Mouse (Mus musculus) left cerebral cortex, adult 2 months (tissue): Measurements from ENCODE around the gene Ppfia3. TPM values are rescaled to one million over a fixed set of nuclear protein-coding genes. Genes with fewer than 3 reads are reported as not detected.
A peak's percentile ranks its signal among the peaks of the same experiment; 100 is the strongest.
"Not testable (repeated sequence)": the region's sequence is repeated elsewhere in the genome, so short reads cannot be mapped to it uniquely, and the experiment has no call there.

Experiments used
- DNase-seq, 2 experiments: peaks; one replicate each; pipeline ENCODE4 v3.0.0; 2021 to 2022; ENCODE audit warnings: low spot score in 2 of 2, mixed read lengths in 1 of 2; ENCODE audit errors: extremely low spot score in 1 of 2
- H3K27ac ChIP-seq: fragments of 200-600 bp; 2 replicates; pipeline ENCODE4 v1.8.1; 2022
- H3K4me3 ChIP-seq: fragments of 200-600 bp; 2 replicates; pipeline ENCODE4 v1.8.1; 2022
- CTCF ChIP-seq: fragments of 200-600 bp; IDR thresholded peaks from 2 replicates; pipeline ENCODE4 v1.8.1; 2022; ENCODE audit warnings: antibody characterized with exemption, mild to moderate bottlenecking, moderate library complexity
- intact Hi-C: fragments of 180-260 bp; cut with DNase I; formaldehyde crosslinking; loops from one replicate; pipeline ENCODE4 v1.15.1; 2025
- total RNA-seq, 2 experiments: library from RNA; stranded (reverse); gene quantifications; 2 replicates each; pipeline ENCODE4 v1.2.3; 2021

Gene Ppfia3
- total RNA-seq, 2 experiments from 2014 or later = 156 to 159 TPM

DNA sequence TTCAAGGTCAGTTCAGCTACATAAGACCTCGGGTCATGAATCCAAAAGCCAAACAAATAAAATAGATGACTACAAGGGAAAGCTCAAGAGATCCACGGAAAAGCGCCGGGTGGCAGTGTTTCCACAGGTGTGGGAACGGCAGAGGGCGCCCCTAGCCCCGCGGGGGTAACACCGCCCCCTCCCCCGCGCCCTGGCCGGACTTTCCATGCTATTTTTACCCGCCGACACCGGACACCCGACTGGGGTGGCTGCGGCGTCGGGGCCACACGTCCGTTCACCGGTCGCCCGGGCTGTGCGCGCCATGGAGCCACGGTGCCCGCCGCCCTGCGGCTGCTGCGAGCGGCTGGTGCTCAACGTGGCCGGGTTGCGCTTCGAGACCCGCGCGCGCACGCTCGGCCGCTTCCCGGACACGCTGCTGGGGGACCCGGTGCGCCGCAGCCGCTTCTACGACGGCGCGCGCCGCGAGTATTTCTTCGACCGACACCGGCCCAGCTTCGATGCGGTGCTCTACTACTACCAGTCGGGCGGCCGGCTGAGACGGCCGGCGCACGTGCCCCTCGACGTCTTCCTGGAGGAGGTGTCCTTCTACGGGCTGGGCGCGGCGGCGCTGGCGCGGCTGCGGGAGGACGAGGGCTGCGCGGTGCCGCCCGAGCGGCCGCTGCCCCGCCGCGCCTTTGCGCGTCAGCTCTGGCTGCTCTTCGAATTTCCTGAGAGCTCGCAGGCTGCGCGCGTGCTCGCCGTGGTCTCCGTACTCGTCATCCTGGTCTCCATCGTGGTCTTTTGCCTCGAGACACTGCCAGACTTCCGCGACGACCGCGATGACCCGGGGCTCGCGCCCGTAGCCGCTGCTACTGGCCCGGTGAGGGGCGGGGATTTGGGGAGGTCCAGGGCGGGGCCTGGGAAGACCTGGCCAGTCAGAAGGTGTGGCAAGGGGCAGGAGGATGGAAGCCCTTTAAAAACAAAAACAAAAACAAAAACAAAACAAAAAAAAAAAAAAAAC, 39.6 kb upstream of the Ppfia3 start:
- DNase-seq = no peak
- peak; percentile 12 for TF ChIP-seq CTCF
- intact Hi-C loops = no loop called here
- H3K27ac ChIP-seq = no peak overlapping the region
- H3K4me3 ChIP-seq = no peak overlapping the region

DNA sequence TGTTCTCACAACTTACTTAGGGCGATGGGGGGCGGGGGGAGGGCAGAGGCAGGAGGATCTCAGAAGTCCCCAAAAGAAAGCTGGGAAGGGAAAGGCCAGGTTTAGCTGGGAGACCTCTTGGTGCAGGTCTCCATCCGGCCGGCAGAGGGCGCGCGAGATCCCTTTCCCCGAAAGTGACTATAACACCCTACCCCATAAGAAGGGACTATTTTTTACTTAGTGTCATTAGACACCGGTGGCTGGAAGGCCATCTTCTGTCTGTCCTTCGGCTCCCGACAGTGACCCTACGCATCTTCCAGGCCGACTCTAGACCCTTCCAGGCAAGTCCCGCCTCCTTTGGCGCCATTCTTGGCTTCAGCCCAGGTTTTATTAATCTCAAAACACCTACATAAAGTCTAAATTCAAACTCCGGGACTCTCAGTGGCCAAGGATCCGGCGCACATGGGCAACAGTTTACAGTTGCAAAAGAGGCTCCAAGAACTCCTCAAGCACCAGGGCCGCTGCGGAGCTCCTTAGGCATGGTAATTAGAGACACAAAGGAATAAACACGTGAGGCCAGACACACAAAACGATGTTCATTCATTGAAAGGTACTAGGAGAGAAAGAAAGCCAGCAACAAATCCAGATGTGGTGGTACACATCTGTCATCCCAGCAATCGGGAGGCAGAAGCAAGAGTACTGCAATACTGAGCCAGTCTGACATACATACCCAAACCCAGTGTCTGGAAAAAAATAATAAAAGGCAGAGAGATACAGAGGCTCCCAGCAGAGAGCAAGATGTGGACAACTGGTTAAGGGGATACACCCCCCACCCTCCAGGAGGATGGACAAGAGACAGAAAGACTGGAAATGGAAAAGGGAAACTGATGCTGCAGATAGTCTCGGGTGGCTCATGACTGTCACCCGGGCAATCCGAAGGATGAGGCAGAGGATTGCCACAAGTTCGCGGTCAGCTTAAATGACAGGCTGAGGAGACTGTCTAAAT, 38.6 kb upstream of the Ppfia3 start, which contains the start of gene Kcna7:
TSS of gene Kcna7 (plus strand) at position 563 of the 985 bp plus-strand sequence.
- Histone ChIP-seq H3K27ac (no peak within 1 kb of the TSS), H3K4me3 (peak within 1 kb of the TSS; percentile 20; the same call in 1 of the 2 replicates)
- peak; percentile 89 for TF ChIP-seq CTCF
- intact Hi-C loops = no loop called here
- peak; percentile 54 to 76 for DNase-seq

DNA sequence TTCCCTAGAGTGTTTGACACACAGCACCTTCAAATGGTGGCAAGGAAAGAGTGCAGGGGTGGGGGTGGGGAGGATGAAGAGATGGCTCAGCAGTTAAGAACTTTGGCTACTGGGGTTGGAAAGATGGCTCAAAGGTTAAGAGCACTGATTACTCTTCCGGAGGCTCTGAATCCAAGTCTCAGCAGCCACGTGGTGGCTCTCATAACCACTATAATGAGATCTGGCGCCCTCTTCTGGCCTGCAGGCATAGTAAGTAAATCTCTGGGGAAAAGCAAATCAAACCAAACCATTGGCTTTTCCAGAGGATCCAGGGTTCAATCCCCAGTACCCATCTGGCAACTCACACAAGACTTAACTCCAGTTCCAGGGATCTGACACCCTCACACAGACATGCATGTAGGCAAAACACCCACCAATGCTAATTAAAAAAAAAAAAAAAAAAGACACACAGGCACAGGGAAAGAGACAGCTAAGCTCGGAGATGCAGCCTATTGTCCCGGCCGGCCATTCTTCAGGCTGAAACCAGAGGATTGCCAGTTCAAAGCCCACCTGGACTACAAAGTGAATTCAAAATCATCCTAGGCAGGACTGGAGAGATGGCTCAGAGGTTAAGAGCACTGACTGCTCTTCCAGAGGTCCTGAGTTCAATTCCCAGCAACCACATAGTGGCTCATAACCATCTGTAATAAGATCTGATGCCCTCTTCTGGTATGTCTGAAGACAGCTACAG, 36.9 kb upstream of the Ppfia3 start:
- Histone ChIP-seq H3K4me3 (no peak overlapping the region), H3K27ac (no peak overlapping the region)
- peak; percentile 62 for TF ChIP-seq CTCF
- intact Hi-C loops = no loop called here
- DNase-seq = peak in 1 of 2 experiments; percentile 39

DNA sequence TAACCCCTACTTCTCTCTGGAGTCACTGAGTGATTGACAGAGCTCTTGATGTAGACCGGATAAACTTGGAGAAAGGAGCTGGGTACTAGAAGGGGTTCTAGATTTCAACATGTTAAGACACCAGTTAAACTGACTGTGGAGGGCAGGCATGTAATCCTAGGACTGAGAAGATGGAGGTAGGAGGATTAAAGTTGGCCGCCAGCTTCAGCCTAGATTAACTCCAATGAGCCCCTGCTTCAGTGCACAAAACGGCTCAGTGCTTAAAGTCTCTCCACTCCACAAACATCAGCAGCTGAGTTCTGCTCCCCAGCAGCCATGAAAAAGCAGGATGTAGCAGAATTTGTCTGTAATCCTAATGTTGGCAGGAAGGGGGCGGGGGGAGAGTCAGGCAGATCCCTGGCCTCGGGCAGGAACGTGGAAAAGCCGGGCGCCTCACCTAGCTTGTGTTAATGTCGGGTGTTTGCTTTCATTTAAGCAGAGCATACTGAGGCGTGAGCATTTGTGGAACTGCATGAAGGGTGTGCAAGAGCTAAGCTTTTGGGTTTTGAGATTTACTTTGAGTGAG, 34.8 kb upstream of the Ppfia3 start:
- no peak for TF ChIP-seq CTCF
- no peak for DNase-seq
- Histone ChIP-seq H3K4me3 (no peak overlapping the region), H3K27ac (no peak overlapping the region)
- intact Hi-C loops = no loop called here

DNA sequence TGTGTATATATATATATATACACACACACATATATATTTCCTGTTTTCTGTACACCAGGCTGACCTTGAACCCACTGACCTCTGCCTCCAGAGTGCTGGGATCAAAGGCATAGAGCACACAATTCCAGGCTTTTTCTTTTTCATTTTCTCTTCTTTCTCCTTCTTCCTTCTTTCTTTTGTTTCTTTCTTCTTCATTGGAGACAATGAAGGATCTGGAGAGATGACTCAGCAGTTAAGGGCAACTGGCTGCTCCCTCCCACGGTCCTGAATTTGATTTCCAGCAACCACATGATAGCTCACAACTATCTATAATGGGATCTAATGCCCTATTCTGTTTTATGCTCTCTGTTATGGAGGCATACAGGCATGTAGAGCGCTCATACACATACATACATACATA, 30.0 kb upstream of the Ppfia3 start:
- DNase-seq = no peak
- TF ChIP-seq CTCF = no peak
- Histone ChIP-seq H3K27ac (no peak overlapping the region), H3K4me3 (no peak overlapping the region)
- intact Hi-C loops = loop anchor here (5.0 kb wide), 1 partner anchor 89 kb away; no protein-coding TSS in a partner anchor

DNA sequence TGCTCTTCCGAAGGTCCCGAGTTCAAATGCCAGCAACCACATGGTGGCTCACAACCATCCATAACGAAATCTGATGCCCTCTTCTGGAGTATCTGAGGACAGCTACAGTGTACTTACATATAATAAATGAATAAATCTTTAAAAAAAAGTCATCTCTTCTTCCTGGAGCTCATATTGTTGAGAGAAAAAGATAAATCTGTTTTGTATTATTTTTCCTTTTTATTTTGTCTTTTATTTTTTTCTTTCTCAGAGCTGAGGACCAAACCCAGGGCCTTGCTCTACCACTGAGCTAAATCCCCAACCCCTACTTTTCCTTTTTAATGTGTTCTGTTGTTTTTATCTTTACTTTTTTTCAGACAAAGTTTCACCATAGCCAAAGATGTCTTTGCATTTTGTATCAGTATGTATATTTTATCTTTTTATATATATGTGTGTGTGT, 29.5 kb upstream of the Ppfia3 start:
- H3K27ac ChIP-seq = peak overlapping the region; percentile 66
- DNase-seq = not testable (repeated sequence)
- TF ChIP-seq CTCF = peak; percentile 46
- intact Hi-C loops = loop anchor here (5.0 kb wide), 1 partner anchor 89 kb away; no protein-coding TSS in a partner anchor
- H3K4me3 ChIP-seq = peak overlapping the region; percentile 55

DNA sequence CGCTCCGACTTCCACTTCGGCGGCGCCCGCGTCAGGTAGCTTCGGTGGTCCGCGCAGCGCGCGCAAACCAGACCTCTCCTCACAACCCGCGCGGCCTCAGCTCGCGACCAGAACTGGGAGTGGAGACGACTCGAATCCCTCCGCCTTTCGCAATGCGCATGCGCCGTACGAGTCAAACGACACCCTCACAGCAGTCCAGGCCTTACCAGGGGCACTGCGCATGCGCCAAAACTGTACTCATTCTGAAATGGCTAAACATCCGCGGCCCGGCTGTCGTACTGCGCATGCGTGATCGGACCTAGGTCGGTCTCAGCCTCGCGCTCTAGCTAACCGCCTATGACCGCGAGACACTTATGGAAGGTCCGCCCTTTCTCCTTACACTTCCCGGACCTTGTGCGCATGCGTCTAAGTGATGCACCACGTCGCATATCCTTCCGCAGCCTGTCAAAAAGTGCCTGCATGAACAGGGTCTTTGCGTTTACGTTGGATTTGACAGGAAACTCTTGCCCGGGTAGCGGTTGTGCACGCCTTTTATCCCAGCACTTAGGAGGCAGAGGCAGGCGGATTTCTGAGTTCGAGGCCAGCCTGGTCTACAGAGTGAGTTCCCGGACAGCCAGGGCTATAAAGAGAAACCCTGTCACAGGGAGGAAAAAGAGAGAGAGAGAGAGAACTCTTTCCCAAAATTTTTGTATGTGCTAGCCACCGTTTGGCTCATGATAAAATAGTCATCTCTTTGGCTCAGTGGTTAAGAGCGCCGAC, 28.9 kb upstream of the Ppfia3 start, which contains the start of gene Snrnp70:
TSS of gene Snrnp70 (minus strand) at position 165 of the 759 bp plus-strand sequence.
- TF ChIP-seq CTCF = no peak
- peak; percentile 100 for DNase-seq
- Histone ChIP-seq H3K4me3 (peak within 1 kb of the TSS; percentile 90), H3K27ac (peak within 1 kb of the TSS; percentile 98)
- intact Hi-C loops = loop anchor here (5.0 kb wide), 1 partner anchor 88 kb away; no protein-coding TSS in a partner anchor

DNA sequence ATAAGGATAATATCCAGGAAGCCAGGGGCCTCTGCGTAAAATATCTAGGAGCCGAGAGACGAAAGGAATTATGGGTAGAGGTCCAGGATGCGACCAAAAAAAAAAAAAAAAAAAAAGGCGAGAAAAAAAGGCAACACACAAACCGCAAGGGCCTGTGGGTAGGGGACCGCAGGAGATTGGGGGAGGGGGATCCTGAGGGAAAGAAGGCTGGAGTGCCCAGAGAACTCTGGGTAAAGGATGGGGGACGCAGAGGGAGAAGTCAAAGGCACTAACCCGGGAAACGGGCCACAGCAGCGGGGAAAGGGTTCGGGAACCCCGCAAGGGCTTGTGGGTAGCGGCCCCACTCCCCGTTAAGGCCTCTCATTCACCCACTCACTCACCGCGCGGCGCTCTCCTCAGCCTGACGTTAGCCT, 28.3 kb upstream of the Ppfia3 start:
- Histone ChIP-seq H3K4me3 (peak overlapping the region; percentile 90), H3K27ac (peak overlapping the region; percentile 98)
- TF ChIP-seq CTCF = no peak
- intact Hi-C loops = loop anchor here (5.0 kb wide), 1 partner anchor 88 kb away; no protein-coding TSS in a partner anchor
- no peak for DNase-seq

DNA sequence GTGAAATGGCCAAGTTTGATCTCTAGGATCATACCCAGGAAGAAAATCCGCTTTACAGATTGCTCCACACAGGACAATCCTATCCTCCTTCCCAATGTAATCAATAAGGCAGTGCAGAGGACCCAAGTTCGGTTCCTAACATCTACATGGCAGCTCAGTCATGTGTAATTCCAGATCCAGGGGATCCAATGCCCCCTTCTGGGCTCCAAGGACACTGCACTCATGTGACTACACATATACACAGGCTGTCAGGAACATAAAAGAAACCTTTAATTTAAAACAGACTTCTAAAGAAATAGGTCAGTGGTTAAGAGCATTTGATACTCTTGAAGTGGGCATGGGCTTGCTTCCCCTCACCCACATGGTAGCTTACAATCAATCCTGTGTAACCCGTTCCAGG, 19.3 kb upstream of the Ppfia3 start:
- TF ChIP-seq CTCF = peak; percentile 8
- no peak for DNase-seq
- Histone ChIP-seq H3K4me3 (no peak overlapping the region), H3K27ac (no peak overlapping the region)
- intact Hi-C loops = no loop called here

DNA sequence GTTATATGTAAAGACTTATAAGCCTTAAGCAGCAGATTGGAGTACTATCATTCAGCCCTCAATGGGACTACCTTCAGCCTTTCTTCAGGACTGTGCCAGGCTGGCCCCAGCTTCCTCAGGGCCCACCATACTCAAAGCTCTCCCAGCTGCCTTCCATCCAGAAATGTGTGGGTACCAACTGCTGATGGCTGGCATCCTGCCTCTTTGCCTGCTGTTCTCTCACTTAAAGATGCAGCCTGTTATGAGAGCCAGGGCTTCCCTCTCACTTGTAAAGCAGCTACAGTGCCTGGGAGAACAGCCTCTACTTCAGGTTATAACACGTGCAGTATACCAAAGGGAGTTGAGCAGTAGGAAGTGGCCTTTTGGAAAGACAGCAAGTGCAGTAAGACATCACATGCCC, 9.2 kb upstream of the Ppfia3 start:
- intact Hi-C loops = no loop called here
- Histone ChIP-seq H3K27ac (no peak overlapping the region), H3K4me3 (no peak overlapping the region)
- TF ChIP-seq CTCF = no peak
- no peak for DNase-seq
